Mouse (Mus musculus): ENCODE data around the gene Spo11.

- TF ChIP-seq CTCF (IDR thresholded peaks at IDR 0.05; ENCODE audit: control insufficient read depth, insufficient read depth, low read length): no peak
- TF ChIP-seq POLR2A (IDR thresholded peaks at IDR 0.05; ENCODE audit: borderline replicate concordance, control insufficient read depth, low read depth, low read length): no peak
Measured at GRCm38 (mm10) chr2:172982776-172983561, 5.5 kb downstream of the Spo11 start.
